Mouse (Mus musculus): Measurements from ENCODE around the gene Rpn1. TPM values are rescaled to one million over a fixed set of nuclear protein-coding genes. Genes with fewer than 3 reads are reported as not detected.

Gene Rpn1
- polyA plus RNA-seq, 1 experiment from 2014 or later, result 284 TPM

DNA sequence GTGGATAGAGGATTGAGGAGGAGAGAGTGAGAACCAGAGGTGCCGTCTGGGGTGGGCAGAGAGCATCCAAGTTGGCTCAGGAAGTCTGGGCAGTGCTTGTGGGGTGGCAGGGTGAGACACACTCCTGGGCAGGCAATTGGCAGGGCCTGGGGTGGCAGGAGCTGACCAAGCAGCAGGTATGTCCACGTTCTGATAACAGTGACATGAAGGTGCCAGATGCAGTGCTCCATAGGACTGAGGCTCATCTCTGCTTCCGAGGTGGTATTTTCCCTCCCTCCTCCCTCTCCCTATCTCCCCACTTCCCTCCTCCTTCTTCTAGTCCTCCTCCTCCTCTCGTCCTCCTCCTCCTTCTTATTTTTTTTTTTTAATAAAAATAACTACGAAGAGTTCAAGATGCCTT is 47.2 kb downstream of the Rpn1 start:
- Histone ChIP-seq H3K27me3 (peaks cover 18% of the 10 kb centered on the region), H3K4me3 (no peak overlapping the region; the same call in 1 of the 2 replicates), H3K9me3 (no peaks in the 10 kb centered on the region), H3K4me2 (peak overlapping the region; percentile 49), H3K27ac (peak overlapping the region; percentile 64; the same call in 1 of the 2 replicates), H3K36me3 (no peaks in the 10 kb centered on the region), H3K4me1 (replicated peaks) (peaks cover 23% of the 10 kb centered on the region), H3K9ac (no peak overlapping the region)
- WGBS, result 19% methylated on average over 4 of the region's 5 CpGs
- ATAC-seq (ENCODE audit: low FRiP score), result no peak

DNA sequence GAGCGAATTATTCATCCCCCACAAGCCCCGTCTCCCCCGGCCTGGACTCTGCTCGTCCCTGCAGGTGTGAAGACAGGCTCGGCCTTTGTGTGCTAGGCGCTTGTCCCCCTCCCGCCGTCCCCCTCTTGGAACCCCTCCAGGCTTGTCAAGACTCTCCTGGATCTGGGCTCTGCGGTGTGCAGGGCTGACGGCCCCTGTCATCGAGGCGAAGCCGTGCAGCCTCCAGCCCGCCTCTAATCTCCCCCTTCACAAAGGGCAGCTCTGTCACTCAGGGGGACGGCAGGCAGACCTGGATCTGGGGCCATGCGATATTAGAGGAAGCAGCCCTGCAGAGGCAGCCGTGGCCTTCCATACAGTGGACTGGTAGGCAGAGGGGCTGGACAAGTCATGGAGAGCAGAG is 47.8 kb downstream of the Rpn1 start:
- Histone ChIP-seq H3K4me3 (peak overlapping the region; percentile 14; the same call in 1 of the 2 replicates), H3K4me2 (peak overlapping the region; percentile 49), H3K27ac (peak overlapping the region; percentile 19), H3K9me3 (no peaks in the 10 kb centered on the region), H3K27me3 (peaks cover 18% of the 10 kb centered on the region), H3K4me1 (replicated peaks) (peaks cover 28% of the 10 kb centered on the region), H3K36me3 (no peaks in the 10 kb centered on the region), H3K9ac (peak overlapping the region; percentile 59)
- WGBS, result 2% methylated on average over 17 of the region's 17 CpGs
- ATAC-seq (ENCODE audit: low FRiP score), result peak; percentile 82

DNA sequence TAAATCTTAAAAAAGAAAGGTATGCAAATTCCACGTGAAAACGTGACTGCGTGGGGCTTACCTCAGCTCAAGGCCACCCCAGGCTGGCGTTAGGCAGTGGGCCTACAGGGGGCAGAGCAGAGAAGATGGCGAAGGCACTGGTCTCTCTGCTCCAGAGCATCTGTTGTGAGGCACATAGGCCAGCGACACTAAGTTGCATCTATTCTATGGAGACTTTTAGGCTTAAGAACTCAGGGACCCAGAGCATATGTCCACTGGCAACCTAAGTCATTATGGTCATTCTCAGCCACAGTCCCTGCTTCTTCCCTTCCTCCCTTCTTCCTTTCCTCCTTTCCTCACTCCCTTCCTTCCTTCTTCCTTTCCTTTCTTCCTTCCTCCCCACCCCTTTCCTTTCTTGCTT is 48.8 kb downstream of the Rpn1 start:
- H3K4me2 ChIP-seq, result no peak overlapping the region
- peaks cover 29% of the 10 kb centered on the region for H3K4me1 ChIP-seq (replicated peaks)
- H3K36me3 ChIP-seq, result no peaks in the 10 kb centered on the region
- H3K27ac ChIP-seq, result no peak overlapping the region
- no peak overlapping the region for H3K9ac ChIP-seq
- 77% methylated on average over 6 of the region's 6 CpGs for WGBS
- H3K27me3 ChIP-seq, result peaks cover 18% of the 10 kb centered on the region
- H3K4me3 ChIP-seq, result no peak overlapping the region
- no peaks in the 10 kb centered on the region for H3K9me3 ChIP-seq
- no peak for ATAC-seq (ENCODE audit: low FRiP score)

DNA sequence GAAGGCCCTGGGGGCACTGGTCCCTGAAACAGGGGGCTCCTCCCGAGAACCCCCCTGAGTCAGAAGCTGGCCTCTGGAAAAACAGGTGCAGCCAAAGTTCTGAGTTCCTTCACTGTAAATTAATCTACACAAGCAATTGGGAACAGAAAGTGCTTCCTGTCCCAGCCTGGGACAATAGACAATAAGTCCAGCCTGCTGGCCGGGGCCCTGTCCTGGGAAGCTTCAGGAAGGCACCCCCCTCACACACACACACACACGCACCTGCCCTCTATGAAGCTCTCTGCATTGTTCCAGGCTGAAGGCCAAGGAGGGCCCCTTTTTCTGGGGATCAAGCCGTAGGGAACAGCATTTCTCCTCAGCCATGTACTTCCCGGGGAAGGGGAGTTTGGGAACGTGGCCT is 49.6 kb downstream of the Rpn1 start:
- Histone ChIP-seq H3K27me3 (peaks cover 18% of the 10 kb centered on the region), H3K4me2 (no peak overlapping the region), H3K4me1 (replicated peaks) (peaks cover 29% of the 10 kb centered on the region), H3K9ac (no peak overlapping the region), H3K27ac (no peak overlapping the region), H3K36me3 (no peaks in the 10 kb centered on the region), H3K4me3 (no peak overlapping the region), H3K9me3 (no peaks in the 10 kb centered on the region)
- ATAC-seq (ENCODE audit: low FRiP score), result no peak
- WGBS, result 69% methylated on average over 6 of the region's 6 CpGs

DNA sequence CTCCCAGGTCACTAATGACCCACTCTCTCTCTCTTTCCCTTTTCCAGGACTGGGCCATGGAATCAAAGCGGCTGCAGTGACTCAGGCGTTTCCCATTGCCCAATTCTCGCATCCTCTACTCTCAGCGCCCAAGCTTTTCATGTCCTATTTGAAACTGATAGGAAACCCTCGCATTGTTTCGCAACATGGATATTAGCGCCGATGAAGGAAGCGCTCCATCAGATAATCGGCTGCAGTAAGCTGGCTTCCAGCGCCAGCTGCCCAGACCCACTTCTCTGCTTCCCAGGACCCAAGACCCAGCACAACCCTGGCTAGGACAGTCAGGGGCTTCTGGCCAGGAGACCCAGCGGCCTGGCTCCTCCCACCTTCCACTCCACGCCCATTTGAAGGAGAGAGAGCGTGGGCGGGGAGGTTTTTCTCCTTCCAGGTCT is 51.9 kb downstream of the Rpn1 start:
- Histone ChIP-seq H3K27me3 (peaks cover 16% of the 10 kb centered on the region), H3K4me1 (replicated peaks) (peaks cover 28% of the 10 kb centered on the region), H3K4me2 (peak overlapping the region; percentile 40), H3K9ac (peak overlapping the region; percentile 52; the same call in 1 of the 2 replicates), H3K9me3 (no peaks in the 10 kb centered on the region), H3K36me3 (no peaks in the 10 kb centered on the region), H3K27ac (no peak overlapping the region), H3K4me3 (0 out of 2 replicates have a peak overlapping the region, but pooled peaks have one; percentile 8)
- WGBS, result 32% methylated on average over 15 of the region's 15 CpGs
- ATAC-seq (ENCODE audit: low FRiP score), result no peak

DNA sequence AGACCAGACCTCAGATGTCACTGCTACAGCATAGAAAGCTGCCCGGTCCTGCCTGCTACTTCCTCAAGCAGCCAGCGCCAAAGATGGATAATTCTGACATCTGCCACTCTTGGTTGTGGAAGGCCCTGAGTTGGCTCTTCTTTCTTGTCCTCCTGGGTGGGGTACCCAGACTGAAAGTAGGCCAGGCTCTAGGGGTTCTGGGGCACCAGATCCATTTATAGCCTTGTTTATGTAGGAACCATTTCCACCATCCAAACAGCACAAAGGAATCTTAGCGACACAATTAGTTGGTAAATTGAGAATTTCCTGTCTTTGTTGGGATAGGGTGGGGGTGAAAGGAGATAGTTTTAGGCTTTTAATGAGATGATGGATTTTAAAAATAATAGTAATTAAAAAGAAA is 54.2 kb downstream of the Rpn1 start:
- Histone ChIP-seq H3K27me3 (peaks cover 14% of the 10 kb centered on the region; the same call in 1 of the 2 replicates), H3K4me3 (no peak overlapping the region), H3K9ac (no peak overlapping the region), H3K36me3 (no peaks in the 10 kb centered on the region), H3K27ac (no peak overlapping the region), H3K4me2 (no peak overlapping the region), H3K4me1 (replicated peaks) (peaks cover 14% of the 10 kb centered on the region), H3K9me3 (no peaks in the 10 kb centered on the region)
- 91% methylated on average over 3 of the region's 3 CpGs for WGBS
- no peak for ATAC-seq (ENCODE audit: low FRiP score)

DNA sequence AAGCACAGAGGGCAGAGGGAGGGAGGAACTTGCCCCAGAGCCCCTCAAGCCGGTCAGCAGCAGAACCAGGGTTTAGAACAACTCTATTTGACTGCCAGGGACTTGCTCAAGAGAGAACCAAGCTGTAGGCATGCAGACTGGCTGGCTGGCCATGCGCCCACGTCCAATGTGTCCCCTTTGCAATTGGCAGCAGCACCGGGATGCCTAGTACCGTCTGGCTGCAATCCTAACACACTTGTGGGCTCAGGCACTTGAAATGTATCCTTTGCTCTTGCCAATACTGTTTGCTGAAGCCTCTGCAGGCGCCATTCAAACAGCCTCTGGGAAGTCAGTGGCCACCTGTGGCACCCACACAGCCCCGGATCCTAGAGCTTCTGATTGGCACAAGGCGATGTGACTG is 56.0 kb downstream of the Rpn1 start:
- Histone ChIP-seq H3K4me1 (replicated peaks) (peaks cover 14% of the 10 kb centered on the region), H3K4me2 (no peak overlapping the region), H3K4me3 (no peak overlapping the region), H3K27me3 (peaks cover 10% of the 10 kb centered on the region; the same call in 1 of the 2 replicates), H3K9ac (no peak overlapping the region), H3K27ac (no peak overlapping the region), H3K9me3 (no peaks in the 10 kb centered on the region), H3K36me3 (no peaks in the 10 kb centered on the region)
- 68% methylated on average over 8 of the region's 8 CpGs for WGBS
- no peak for ATAC-seq (ENCODE audit: low FRiP score)

DNA sequence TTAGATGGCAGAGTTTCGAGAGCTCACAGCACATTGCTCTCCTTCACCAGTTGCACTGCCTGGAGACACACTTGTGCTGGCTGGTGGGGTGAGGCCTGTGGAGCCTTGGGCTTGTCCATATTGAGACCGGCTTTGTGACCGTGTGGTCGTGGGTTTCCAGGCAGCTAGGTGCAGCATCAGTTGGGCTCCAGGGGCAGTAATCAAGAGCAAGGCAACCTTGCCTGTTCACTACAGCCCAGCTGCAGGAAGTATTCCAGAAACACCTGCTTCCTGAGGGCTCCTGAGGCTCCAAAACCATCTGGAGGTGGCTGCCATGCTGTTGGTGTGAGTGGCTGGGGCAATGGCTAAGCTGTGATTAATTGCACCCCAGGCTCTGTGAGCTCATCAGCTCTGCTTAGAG is 61.5 kb downstream of the Rpn1 start:
- Histone ChIP-seq H3K27ac (no peak overlapping the region), H3K9me3 (no peaks in the 10 kb centered on the region), H3K27me3 (no peaks in the 10 kb centered on the region), H3K4me3 (no peak overlapping the region), H3K4me2 (no peak overlapping the region), H3K4me1 (replicated peaks) (peaks cover 13% of the 10 kb centered on the region; the same call in 1 of the 2 replicates), H3K9ac (no peak overlapping the region), H3K36me3 (no peaks in the 10 kb centered on the region)
- 78% methylated on average over 4 of the region's 4 CpGs for WGBS
- no peak for ATAC-seq (ENCODE audit: low FRiP score)

DNA sequence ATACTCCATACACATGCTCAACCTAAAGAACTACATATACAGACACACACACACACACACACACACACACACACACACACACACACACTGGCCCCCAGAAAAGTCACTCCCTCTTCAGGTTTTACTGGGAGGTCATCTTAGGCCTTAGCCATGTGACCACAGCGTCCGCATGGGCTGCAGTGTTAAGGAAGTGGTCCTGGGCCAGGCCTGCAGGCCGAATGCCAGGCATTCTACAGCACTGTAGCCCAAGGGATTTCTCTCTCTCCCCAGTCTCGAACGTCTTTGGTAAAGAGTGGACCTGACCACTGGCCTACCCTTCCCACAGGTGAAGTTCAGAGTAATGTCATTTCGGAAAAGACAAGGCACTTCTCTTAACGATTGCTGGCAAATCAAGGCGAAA is 62.3 kb downstream of the Rpn1 start:
- Histone ChIP-seq H3K27me3 (no peaks in the 10 kb centered on the region), H3K4me1 (replicated peaks) (peaks cover 13% of the 10 kb centered on the region; the same call in 1 of the 2 replicates), H3K36me3 (no peaks in the 10 kb centered on the region), H3K27ac (no peak overlapping the region), H3K4me3 (no peak overlapping the region), H3K9ac (no peak overlapping the region), H3K9me3 (no peaks in the 10 kb centered on the region), H3K4me2 (no peak overlapping the region)
- no peak for ATAC-seq (ENCODE audit: low FRiP score)
- 83% methylated on average over 8 of the region's 8 CpGs for WGBS

DNA sequence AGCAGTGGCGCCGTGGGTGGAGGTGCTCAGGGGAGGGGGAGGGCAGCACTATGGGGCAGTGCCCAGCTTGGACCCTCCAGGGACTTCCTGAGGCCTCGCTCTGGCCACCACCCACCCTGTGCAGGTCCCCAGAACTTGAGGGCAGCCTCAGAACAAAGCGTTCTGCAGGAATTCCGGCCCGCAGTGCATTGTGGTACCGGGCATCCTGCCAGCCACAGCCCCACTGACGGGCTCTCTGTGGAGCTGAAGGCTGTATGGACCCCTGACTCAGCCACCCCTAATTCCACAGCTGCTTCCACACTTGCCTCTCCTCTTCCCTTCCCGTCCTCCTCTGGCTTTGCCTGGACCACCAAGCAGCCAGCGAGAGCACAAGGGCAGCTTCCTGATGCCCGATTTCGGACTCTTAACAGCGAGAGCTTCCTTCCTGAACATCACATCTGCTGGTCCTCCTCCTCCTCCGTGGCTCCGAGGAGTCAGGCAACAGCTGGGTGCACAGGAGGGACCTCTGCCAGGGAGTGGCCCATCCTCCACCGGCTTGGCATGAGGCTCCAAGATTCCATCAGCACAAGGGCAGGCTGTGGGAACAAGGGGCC is 63.2 kb downstream of the Rpn1 start:
- 74% methylated on average over 16 of the region's 16 CpGs for WGBS
- Histone ChIP-seq H3K27me3 (no peaks in the 10 kb centered on the region), H3K36me3 (no peaks in the 10 kb centered on the region), H3K9ac (no peak overlapping the region), H3K4me1 (replicated peaks) (peaks cover 13% of the 10 kb centered on the region; the same call in 1 of the 2 replicates), H3K4me3 (no peak overlapping the region), H3K4me2 (no peak overlapping the region), H3K9me3 (no peaks in the 10 kb centered on the region), H3K27ac (peak overlapping the region; percentile 24; the same call in 1 of the 2 replicates)
- 0 out of 2 replicates have a peak, but pooled peaks have one; percentile 28 for ATAC-seq (ENCODE audit: low FRiP score)

DNA sequence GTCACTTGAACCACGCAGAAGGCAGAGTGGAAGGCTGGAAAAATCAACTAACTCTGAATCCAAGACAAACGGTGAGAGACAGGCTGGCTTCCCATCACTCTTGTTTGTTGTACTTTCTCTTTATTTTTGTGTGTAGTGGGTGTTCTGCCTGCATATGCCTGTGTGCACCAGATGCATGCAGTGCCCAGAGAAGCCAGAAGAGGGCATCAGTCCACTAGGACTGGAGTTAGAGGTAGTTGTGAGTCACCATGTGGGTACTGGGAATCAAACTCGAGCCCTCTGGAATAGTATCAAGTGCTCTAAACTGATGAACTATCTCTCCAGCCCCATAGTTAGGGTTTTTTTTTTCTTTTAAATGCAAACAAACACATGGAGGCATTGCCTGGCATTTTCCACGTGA is 67.1 kb downstream of the Rpn1 start:
- H3K4me1 ChIP-seq (replicated peaks), result peaks cover 9% of the 10 kb centered on the region; the same call in 1 of the 2 replicates
- H3K27ac ChIP-seq, result no peak overlapping the region
- WGBS, result 86% methylated on average over 4 of the region's 4 CpGs
- H3K9ac ChIP-seq, result no peak overlapping the region
- H3K36me3 ChIP-seq, result no peaks in the 10 kb centered on the region
- ATAC-seq (ENCODE audit: low FRiP score), result no peak
- no peak overlapping the region for H3K4me3 ChIP-seq
- H3K4me2 ChIP-seq, result no peak overlapping the region
- no peaks in the 10 kb centered on the region for H3K9me3 ChIP-seq
- no peaks in the 10 kb centered on the region for H3K27me3 ChIP-seq

DNA sequence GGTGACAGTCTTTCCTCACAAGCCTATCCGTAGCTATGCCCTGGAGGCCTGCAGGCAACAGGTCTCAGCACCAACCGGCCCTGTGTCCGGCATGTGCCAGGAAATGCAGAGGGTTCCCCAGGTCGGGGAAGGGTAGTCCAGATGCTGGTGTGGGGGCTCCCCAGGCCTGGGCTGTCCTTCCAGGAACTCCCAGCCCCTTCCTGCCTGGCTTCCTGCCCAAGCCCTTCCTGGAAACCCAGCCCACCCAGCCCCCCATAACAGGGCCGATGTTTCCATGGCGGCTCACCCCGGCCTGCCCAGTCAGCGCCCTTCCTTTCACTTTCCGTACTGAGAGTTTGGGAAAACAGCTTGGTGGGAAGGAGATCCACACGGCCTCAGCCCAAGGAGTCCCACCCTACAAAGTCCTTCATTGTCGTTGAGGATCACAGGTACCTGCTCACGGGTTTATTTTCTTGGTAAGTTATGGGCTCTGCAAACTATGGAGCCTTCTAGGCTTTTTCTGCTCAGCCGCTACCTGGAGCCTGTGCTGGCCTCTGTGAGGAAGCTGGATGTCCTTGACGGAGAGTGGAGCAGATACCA is 67.9 kb downstream of the Rpn1 start:
- H3K27me3 ChIP-seq, result no peaks in the 10 kb centered on the region
- ATAC-seq (ENCODE audit: low FRiP score), result no peak
- peaks cover 7% of the 10 kb centered on the region; the same call in 1 of the 2 replicates for H3K4me1 ChIP-seq (replicated peaks)
- H3K4me3 ChIP-seq, result no peak overlapping the region
- no peak overlapping the region for H3K4me2 ChIP-seq
- H3K36me3 ChIP-seq, result no peaks in the 10 kb centered on the region
- H3K9ac ChIP-seq, result no peak overlapping the region
- no peak overlapping the region for H3K27ac ChIP-seq
- WGBS, result 92% methylated on average over 14 of the region's 14 CpGs
- no peaks in the 10 kb centered on the region for H3K9me3 ChIP-seq

DNA sequence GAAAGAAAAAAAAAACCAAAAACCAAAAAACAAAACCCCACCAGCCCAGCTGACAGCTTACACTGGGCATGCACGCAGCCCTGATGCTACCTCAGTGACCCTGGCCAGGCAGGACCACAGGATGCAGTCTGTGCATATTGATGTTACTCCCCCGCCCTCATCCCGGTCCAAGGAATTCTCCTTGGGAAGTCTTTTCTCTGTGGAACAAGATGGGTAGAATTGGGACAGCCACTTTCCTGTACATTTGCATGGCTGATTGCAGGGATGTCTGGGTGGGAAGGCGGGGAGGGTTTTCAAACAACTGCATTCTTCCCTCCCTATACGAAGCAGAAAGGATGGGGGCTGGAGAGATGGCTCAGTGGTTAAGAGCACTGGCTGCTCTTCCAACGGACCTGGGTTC is 68.7 kb downstream of the Rpn1 start:
- no peak for ATAC-seq (ENCODE audit: low FRiP score)
- Histone ChIP-seq H3K4me3 (no peak overlapping the region), H3K27ac (no peak overlapping the region), H3K4me1 (replicated peaks) (no peaks in the 10 kb centered on the region), H3K36me3 (no peaks in the 10 kb centered on the region), H3K4me2 (no peak overlapping the region), H3K9ac (no peak overlapping the region), H3K27me3 (no peaks in the 10 kb centered on the region), H3K9me3 (no peaks in the 10 kb centered on the region)
- WGBS, result 71% methylated on average over 6 of the region's 6 CpGs
